Mouse (Mus musculus) lung, postnatal 4 days (tissue): ENCODE data around the gene Fbxl18.
A peak's percentile ranks its signal among the peaks of the same experiment; 100 is the strongest.
"Not testable (repeated sequence)": the region's sequence is repeated elsewhere in the genome, so short reads cannot be mapped to it uniquely, and the experiment has no call there.

Experiments
- DNase-seq, 2 experiments: peaks; one replicate each; pipeline ENCODE4 v3.0.0; 2021

Fbxl18 gene

GRCm38 (mm10) chr5:142857763-142858229 is 37.4 kb downstream of the Fbxl18 start:
- DNase-seq: no peak

DNA sequence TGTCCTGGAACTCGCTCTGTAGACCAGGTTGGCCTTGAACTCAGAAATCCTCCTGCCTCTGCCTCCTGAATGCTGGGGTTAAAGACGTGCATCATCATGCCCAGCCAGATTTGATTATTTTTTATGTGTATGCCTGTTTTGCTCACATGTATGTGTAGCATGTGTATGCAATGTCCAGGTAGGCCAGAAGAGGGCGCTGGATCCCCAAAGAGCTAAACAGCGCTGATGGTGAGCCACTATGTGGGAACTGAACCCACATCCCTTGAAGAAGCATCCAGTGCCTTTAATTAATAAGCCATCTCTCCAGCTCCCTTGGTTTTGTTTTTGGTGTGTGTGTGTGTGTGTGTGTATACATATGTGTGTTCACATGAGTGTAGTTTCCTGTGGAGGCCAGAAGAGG is 38.8 kb downstream of the Fbxl18 start:
- DNase-seq: no peak

DNA sequence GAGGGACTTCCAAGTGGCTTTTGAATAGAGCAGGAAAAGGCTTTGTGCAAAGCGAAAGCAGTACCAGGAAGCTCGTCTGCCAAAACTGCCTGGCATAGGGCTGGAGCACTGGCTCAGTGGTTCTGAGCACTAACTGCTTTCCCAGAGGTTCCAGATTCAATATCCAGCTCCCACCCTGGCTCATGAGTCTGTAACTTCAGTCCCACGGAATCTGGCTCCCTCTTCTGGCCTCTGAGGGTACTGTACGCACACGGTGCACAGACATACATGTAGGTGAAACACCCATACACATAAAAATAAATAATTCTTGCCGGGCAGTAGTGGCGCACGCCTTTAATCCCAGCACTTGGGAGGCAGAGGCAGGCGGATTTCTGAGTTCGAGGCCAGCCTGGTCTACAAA is 40.3 kb downstream of the Fbxl18 start:
- DNase-seq: peak; percentile 46 to 65

DNA sequence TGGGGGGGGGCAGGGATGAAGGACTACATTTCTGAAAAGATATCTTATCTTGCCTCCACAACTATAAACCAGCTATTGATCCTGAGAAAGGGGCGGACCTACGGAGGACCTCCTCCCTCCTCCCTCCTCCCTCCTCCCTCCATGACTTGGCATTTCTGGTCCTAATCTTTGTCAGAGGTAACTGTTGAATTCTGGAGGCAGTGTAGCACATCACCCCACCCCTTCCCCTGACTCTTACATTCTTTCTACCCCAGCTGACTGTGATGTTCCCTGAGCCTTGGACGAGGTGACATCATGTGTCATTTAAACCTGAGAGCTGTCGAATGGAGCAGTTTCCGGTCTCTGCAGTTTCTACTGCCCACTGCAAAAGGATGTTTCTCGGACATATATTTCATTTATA is 41.6 kb downstream of the Fbxl18 start:
- no peak for DNase-seq

GRCm38 (mm10) chr5:142851681-142852049 is 43.6 kb downstream of the Fbxl18 start:
- DNase-seq: no peak

DNA sequence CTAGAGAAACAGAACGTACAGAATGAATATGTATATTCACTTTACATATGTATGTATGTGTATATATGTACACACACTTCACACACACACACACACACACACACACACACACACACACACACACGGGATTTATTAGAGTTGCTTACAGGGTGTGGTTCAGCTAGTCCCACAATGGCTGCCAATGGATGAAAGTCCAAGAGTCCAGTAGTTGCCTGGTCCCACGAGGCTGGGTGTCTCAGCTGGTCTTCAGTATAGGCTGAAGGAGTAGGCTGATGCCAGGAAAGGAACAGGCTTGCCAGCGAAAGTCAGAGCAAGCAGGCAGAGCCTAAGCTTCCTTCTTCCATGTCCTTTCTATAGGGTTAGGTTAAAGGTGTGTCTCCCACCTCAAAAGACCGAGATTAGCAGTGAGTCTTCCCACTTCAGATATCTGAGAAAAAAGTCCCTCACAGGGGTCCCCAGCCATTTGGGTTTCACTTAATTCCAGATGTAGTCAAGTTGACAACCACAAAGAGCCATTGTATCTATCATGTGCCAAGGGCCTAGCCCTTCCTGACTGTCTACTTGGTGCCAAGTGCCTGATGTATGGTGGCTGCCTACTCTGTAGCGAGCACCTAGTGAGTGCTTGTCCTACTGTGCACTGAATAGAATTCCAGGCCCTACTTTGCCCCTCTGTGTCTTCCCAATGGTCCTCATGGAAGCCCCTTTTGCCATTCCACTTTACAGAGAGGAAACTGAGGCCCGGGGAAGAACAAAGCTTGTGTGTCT is 44.1 kb downstream of the Fbxl18 start:
- DNase-seq: no peak

GRCm38 (mm10) chr5:142850476-142850875 is 44.7 kb downstream of the Fbxl18 start:
- no peak for DNase-seq

DNA sequence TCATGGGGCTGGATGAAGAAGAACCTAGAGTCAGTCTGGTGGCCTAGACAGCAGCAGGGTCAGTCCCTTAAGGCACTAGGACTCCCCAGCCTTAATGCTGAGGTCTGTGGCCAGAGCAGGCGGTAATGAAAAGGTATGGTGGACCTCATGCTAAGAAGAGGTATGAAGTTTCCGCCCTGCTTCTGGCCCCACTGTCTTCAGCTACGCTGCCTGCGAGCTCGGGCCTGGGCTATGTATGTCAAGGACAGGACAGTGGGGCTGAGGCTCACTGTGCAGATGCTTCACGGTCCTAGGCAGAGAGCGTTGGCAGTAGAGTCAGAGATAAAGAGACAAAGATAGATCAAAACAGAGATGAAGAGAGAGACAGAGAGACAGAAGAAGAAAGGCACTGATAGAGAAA is 46.3 kb downstream of the Fbxl18 start:
- no peak for DNase-seq

DNA sequence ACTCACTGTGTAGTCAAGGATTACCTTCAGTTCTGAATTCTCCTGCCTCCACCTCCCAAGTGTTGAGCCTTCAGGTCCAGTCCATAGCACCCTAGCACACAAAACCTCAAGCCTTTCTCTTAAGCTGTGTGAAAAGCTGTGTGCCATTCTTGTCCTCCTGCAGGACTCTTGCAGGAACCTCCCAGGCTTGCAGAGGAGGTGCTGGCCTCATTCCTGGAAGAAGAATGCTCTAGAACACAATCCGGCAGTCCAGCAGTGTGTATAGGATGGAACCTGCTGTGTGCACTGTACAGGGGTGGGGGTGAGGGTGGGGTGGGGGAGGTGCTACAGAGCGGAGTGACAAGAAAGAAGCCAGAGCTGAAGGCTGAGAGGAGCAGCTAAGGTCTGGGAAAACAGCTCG is 47.1 kb downstream of the Fbxl18 start:
- DNase-seq: no peak

- peak; percentile 27 to 28 for DNase-seq
Measured at GRCm38 (mm10) chr5:142844467-142844866, 50.8 kb downstream of the Fbxl18 start.

DNA sequence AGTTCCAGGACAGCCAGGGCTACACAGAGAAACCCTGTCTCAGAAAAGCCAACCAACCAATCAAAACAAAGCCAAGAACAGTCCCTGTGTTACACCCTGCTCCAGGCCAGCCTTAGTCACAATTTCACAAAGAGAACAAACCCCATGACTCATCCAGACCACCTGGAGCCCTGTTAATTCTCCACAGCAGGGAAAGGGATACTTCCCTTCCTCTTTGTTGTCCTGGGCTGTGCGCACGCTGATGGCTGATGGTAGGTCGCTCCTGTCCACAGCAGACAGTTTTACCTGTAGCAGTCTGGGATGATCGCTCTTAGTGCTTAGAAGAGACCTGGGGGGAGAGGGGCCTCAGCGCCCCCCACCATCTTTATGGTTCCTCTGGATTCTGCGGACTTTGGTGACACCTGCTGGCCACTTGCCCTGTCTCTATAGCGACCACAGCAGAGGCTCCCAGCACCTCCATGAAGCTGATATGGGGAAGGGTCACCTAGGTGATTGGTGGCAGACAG is 53.0 kb downstream of the Fbxl18 start:
- DNase-seq: peak; percentile 24 to 34

DNA sequence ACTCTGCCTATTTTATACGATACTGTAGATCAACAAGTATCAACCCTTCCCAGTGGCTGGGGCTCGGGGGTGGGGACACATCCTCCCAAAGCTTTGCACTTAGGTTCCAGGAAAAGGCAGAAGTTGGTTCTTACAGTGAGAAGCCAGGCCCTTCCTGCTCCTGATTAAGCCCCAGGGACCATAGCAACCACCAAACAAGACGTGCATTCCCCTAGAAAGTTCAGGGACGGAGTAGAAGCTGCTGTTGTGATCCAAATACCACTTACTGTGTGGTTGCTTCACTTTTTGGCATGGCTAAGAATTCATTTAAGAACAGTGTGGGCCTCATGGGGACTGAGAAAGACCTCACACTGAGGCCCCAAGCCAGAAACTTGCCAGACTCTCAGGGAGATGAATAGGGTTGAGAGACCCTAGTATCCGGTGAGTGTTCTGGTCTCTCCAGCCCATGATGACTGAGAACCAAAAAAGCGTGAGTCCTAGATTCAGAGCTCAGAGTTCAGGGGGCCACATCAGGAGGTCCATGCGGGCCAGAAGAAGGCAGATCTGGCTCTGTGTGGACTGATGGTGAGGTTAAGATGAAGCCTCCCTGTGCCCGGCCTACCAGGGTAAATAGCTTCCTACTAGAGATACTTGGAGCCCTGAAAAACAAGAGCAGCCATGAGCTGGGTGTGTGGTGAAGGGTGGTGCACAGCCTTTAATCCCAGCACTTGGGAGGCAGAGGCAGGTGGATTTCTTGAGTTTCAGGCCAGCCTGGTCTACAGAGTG is 53.7 kb downstream of the Fbxl18 start:
- peak; percentile 19 to 42 for DNase-seq

GRCm38 (mm10) chr5:142837427-142837826 is 57.8 kb downstream of the Fbxl18 start:
- not testable (repeated sequence) for DNase-seq

DNA sequence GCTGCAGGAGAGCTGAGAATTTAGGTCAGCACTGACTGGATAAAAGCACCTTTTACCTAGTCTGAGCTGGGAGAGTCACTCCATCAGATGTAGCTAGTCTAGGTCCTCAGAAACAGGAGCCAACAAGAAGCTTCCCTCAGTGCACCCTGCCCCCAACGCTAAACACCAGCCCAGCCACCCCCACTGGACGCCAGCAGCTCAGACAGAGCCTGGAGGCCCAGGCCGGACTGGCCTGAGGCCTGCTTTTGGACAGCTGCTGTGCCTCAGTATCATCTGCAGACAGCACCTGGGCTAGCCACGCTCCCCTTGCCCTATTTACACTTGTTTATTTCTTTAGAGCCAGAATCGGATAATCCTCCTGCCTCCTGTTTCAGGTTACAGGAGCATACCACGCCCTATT is 58.3 kb downstream of the Fbxl18 start:
- DNase-seq: no peak

DNA sequence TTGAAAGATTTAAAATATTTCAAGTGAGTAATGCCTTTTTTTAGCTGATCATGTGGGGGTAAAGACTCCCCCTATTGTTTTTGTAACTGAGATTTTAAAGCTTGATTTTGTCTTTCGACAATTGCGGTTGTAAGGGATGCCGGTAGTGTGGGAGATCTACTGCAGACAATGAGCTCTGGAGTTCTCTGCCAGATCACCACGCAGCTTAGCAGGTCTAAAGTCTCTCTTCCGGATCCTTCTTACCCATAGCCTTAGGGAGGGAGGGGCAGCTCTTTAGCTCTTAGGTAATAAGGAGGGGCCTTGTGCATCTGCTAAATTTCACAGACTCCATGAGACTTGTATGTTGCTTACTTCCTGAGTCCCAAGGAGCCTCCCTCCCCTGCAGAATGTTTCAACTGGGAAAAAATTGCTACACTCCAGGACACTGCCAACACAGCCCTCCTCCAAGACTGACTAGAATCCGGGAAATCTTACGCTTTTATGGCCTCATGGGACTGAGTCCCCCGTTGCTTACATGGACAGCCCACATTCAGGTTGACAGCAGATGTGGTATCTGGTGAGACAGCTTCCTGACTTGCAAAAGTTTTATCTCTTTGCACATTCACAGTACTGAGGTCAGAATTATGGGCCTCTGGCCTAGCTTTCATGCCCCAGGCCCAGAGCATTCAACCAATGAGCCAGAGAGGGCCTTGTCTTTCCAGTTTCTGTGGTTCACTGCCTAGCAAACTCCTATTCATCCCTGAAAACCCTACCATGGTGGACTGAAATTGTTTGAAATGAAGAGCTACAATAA is 61.4 kb downstream of the Fbxl18 start:
- no peak for DNase-seq

- DNase-seq: no peak
Measured at GRCm38 (mm10) chr5:142826131-142826530, 69.1 kb downstream of the Fbxl18 start.

DNA sequence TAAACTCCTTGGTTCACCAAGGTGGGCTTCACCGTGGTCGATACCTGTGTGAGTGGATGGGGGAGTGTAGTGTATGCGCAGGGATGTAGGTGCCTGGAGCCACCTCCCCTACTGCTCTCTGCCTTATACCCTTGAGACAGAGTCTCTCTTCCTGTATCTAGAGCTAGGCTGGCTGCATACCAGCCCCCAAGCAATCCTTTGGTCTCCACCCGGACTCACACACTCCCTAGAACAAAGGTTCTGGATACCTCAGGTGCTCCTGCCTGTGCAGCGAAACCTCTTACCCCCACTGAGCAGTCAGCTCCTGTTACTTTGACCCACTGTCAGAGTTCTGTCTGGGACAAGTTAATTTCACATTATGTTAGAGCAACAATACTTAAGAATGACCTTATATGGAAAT is 69.6 kb downstream of the Fbxl18 start:
- DNase-seq: no peak

- DNase-seq: no peak
Measured at GRCm38 (mm10) chr5:142824091-142824490, 71.1 kb downstream of the Fbxl18 start.

DNA sequence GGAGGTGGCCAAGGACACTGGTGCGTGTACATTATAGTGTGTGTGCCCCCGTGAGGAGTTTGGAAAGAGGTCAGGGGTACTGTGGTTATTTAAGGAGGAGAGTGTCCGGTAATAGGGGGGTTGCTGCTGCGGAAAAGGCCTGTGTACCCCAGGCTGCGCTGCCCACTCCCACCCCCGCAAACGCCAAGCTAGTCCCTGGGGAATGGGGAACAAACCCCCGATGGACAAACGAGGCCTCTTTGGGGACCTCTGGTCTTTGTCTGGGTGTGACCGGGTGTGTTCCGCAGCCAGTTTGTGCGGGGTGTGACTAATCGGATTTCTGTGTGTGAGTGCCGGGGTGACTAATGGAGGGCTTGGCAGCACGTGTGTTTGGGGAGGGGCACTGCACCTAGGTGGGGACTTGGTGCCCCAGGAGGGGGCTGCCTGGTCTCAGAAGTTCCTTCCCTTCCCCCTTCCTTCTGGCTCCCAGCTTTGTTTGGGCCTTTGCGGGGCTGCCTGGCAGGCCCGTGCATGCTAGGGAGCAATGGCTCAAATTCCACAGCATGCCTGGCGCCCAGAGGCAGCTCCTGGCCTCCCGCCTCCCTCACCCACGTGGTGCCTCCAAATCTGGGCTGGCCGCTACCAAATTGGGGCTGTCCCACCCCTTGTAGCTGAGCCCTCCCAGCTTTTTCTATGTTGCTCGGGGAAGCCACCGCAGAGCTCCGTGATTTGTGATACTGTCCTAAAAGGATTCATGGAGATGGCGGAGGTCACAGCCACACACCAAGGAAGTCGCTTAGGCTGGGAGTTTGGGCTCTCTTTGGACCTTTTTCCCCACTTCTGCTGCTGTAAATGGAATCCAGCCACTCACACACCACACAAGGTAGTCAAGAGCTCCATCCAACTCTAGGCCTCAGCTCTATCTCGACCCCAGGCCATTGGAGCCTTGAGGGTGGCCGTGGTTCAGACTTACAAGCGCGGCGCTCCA is 71.8 kb downstream of the Fbxl18 start:
- peak; percentile 89 to 95 for DNase-seq

DNA sequence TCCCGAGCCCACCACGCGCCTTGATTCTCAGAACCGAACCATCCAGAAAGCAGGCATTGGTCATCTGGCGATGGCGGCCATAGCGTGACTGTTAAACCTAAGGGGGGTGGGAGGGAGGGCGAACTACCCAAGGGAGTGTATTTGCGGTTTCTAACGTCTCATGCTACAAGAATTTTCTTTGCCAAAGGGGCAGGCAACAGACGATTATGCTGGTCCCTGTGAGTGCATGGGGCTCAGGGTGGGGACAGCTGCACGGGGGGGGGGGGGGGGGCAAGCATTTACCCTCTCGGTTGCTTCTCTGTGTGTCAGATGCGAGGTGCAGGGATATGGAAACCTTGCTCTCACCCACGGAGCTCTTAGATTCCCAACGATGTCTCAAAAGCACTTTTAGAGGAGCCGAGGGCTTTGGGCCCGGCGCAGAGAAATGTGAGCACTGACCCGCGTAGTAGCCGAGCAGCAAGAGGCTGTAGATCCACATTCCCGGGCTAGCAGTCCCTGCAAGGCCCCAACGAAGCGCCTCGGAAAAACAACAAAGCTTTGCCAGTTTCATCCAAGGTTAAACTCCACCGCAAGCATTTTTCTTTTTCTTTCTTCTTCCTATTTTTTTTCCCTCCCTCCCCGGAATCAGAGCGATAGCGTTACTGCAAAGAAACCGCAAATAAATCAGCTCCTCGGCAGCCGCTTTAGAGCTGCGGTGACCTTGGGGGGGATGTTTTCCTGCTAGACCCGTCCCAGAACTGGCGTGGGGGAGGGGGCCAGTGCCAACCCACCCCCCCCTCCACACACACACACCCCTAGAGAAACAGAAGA is 72.7 kb downstream of the Fbxl18 start:
- DNase-seq: peak; percentile 54 to 58

DNA sequence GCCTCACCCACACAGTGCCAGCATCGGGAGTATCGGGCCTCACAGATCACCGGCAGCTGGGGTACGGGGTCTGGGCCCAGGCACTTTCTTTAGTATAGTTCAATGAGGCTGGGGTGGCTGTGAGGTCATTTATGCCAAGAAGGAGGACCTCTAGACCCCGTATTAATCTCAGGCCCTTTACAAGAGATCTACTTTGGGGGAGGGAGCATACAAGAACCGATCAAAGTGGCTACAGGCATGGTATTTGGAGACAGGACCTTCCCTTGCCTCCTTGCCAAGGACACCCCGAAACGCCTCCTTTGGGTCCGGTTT is 73.3 kb downstream of the Fbxl18 start:
- no peak for DNase-seq
